In the genomic region with DNA sequence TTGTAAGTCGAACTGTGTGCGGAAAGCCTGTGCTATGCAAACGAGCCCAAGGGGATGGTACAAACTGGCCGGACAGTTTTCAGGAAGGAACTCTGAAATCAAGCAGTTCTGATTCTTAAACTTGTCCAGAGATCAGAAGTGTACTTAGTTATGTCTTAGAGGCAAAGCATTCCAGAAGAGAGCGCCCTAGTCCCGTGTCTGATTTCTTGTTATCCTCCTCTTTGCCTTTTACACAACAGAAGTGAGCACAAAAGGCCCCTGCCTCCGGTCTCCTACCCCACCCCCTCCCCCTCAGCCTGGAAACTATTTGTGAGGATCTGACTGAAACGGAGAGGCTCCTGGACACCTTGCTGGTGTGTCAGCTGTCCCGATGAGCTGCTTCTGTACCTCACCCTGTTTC, we compare ENCODE assay signal across 9 mouse cellular contexts. TPM values are rescaled to one million over a fixed set of nuclear protein-coding genes. Genes with fewer than 3 reads are reported as not detected.
DNase-seq lines count a peak whose midpoint lies in the region; ATAC-seq and TF ChIP-seq lines count a peak whose summit lies in the region.
"Had no signal": no experiment of that assay in that cellular context is flagged by ENCODE, and none has a peak within 500 bp of the region (broad histone marks: within the 10 kb centered on the region; RNA-seq: fewer than 3 reads in every experiment).

No protein-coding gene starts in this region.

- H3K4me2 ChIP-seq in intestine, postnatal 0 days (replicated peaks; ENCODE audit: low read depth) = no peak overlapping the region
- H3K4me2 ChIP-seq in intestine, embryonic 16.5 days (ENCODE audit: low read depth, low read length) = no peak overlapping the region
- H3K4me2 ChIP-seq in midbrain, embryonic 13.5 days (replicated peaks) = peak overlapping the region; percentile 16

- peak; percentile 33 for DNase-seq in embryo, embryonic 11 days
- DNase-seq in heart, postnatal 10 days = peak; percentile 35 to 42
- no peak for DNase-seq in ovary, adult 18-20 months (ENCODE audit: low spot score)
- no peak for DNase-seq in thymus, postnatal 25 days
- no peak for DNase-seq in cerebellum, postnatal 4 days (ENCODE audit: low spot score in 2 of 2)

- H3K9me3 ChIP-seq in intestine, postnatal 0 days (ENCODE audit: control insufficient read depth) = no peaks in the 10 kb centered on the region
- no peaks in the 10 kb centered on the region for H3K9me3 ChIP-seq in intestine, embryonic 16.5 days (ENCODE audit: control insufficient read depth, low read length)
- H3K9me3 ChIP-seq in midbrain, embryonic 13.5 days = no peaks in the 10 kb centered on the region

- no peak overlapping the region for H3K4me3 ChIP-seq in intestine, postnatal 0 days (ENCODE audit: low read depth, low read length)
- no peak overlapping the region for H3K4me3 ChIP-seq in intestine, embryonic 16.5 days (ENCODE audit: low read length)
- no peak overlapping the region for H3K4me3 ChIP-seq in midbrain, embryonic 13.5 days (replicated peaks)
- H3K4me3 ChIP-seq: megakaryocyte, embryonic 14.5 days had no signal

- H3K9ac ChIP-seq in intestine, postnatal 0 days (ENCODE audit: low read depth, low read length) = no peak overlapping the region
- H3K9ac ChIP-seq in intestine, embryonic 16.5 days (ENCODE audit: low read depth, low read length) = no peak overlapping the region
- H3K9ac ChIP-seq in midbrain, embryonic 13.5 days (replicated peaks) = no peak overlapping the region

- no peaks in the 10 kb centered on the region for H3K4me1 ChIP-seq in intestine, postnatal 0 days (replicated peaks; ENCODE audit: control insufficient read depth, insufficient read depth, low read length)
- H3K4me1 ChIP-seq in intestine, embryonic 16.5 days (ENCODE audit: control insufficient read depth, insufficient read depth, low read length) = no peaks in the 10 kb centered on the region
- H3K4me1 ChIP-seq in midbrain, embryonic 13.5 days (replicated peaks) = peaks cover 7% of the 10 kb centered on the region; the same call in 1 of the 2 replicates

- H3K36me3 ChIP-seq in intestine, postnatal 0 days (ENCODE audit: control insufficient read depth, insufficient read depth) = no peaks in the 10 kb centered on the region
- H3K36me3 ChIP-seq in intestine, embryonic 16.5 days (ENCODE audit: control insufficient read depth, insufficient read depth, low read length) = no peaks in the 10 kb centered on the region
- H3K36me3 ChIP-seq in midbrain, embryonic 13.5 days = no peaks in the 10 kb centered on the region

- WGBS in intestine, postnatal 0 days = 29% methylated on average over 9 of the region's 9 CpGs
- WGBS in intestine, embryonic 16.5 days = 31% methylated on average over 9 of the region's 9 CpGs
- WGBS in midbrain, embryonic 13.5 days = 7% methylated on average over 9 of the region's 9 CpGs

- intact Hi-C loops in heart, postnatal 10 days (cut with DNase I) = loop anchor here (1.0 kb wide), 2 partner anchors 50 to 87 kb away; no protein-coding TSS in a partner anchor

- no peak for ATAC-seq in intestine, postnatal 0 days
- ATAC-seq in intestine, embryonic 16.5 days = no peak
- no peak for ATAC-seq in midbrain, embryonic 13.5 days

- H3K27me3 ChIP-seq in intestine, postnatal 0 days (replicated peaks; ENCODE audit: control insufficient read depth, insufficient read depth, low read length) = no peaks in the 10 kb centered on the region
- no peaks in the 10 kb centered on the region for H3K27me3 ChIP-seq in intestine, embryonic 16.5 days (replicated peaks; ENCODE audit: control insufficient read depth, insufficient read depth, low read length)
- no peaks in the 10 kb centered on the region for H3K27me3 ChIP-seq in midbrain, embryonic 13.5 days
- H3K27me3 ChIP-seq: megakaryocyte, embryonic 14.5 days had no signal

- no peak overlapping the region for H3K27ac ChIP-seq in intestine, postnatal 0 days (ENCODE audit: low read depth, low read length)
- H3K27ac ChIP-seq in intestine, embryonic 16.5 days (ENCODE audit: low read length) = no peak overlapping the region
- H3K27ac ChIP-seq in midbrain, embryonic 13.5 days = no peak overlapping the region

- TF ChIP-seq CTCF in intestine, postnatal 0 days (IDR thresholded peaks at IDR 0.05; ENCODE audit: low read depth) = peak; percentile 61

RNA-seq across cellular contexts. Expression of a gene that starts 20.9 kb away (rescaled TPM):
- polyA plus RNA-seq in intestine, postnatal 0 days (2015; fragmentation: Nextera tagmentation; extraction: Ambion mirVana) = 32.3 and 32.5 TPM in 2 replicates
- polyA plus RNA-seq in intestine, embryonic 16.5 days (2015; fragmentation: Nextera tagmentation; extraction: Ambion mirVana) = 3.7 and 5.3 TPM in 2 replicates
- total RNA-seq in heart, postnatal 10 days (2021) = 1 to 10 TPM in 1 of 2 experiments, under 1 TPM in 1; 0.69 to 1.1 TPM
- polyA plus RNA-seq in midbrain, embryonic 13.5 days (2015; fragmentation: Nextera tagmentation; extraction: Ambion mirVana) = 0.23 and 0.55 TPM in 2 replicates

RNA-seq across cellular contexts. Expression of a gene that starts 30.9 kb away (rescaled TPM):
- 0.16 and 0.29 TPM in 2 replicates for polyA plus RNA-seq in intestine, postnatal 0 days (2015; fragmentation: Nextera tagmentation; extraction: Ambion mirVana)
- 0.20 and 0.29 TPM in 2 replicates for polyA plus RNA-seq in intestine, embryonic 16.5 days (2015; fragmentation: Nextera tagmentation; extraction: Ambion mirVana)
- under 1 TPM; 0.17 TPM for total RNA-seq in heart, postnatal 10 days (2021)
- not detected in 2 replicates for polyA plus RNA-seq in midbrain, embryonic 13.5 days (2015; fragmentation: Nextera tagmentation; extraction: Ambion mirVana)

RNA-seq across cellular contexts. Expression of a gene that starts 32.4 kb away (rescaled TPM):
- polyA plus RNA-seq in intestine, postnatal 0 days (2015; fragmentation: Nextera tagmentation; extraction: Ambion mirVana) = not detected in 2 replicates
- not detected in 2 replicates for polyA plus RNA-seq in intestine, embryonic 16.5 days (2015; fragmentation: Nextera tagmentation; extraction: Ambion mirVana)
- total RNA-seq in heart, postnatal 10 days (2021) = 10 to 100 TPM; 13.0 to 14.4 TPM
- not detected in 2 replicates for polyA plus RNA-seq in midbrain, embryonic 13.5 days (2015; fragmentation: Nextera tagmentation; extraction: Ambion mirVana)

RNA-seq across cellular contexts. Expression of a gene that starts 45.8 kb away (rescaled TPM):
- 138 and 143 TPM in 2 replicates for polyA plus RNA-seq in intestine, postnatal 0 days (2015; fragmentation: Nextera tagmentation; extraction: Ambion mirVana)
- 111 and 116 TPM in 2 replicates for polyA plus RNA-seq in intestine, embryonic 16.5 days (2015; fragmentation: Nextera tagmentation; extraction: Ambion mirVana)
- 10 to 100 TPM; 15.2 to 17.3 TPM for total RNA-seq in heart, postnatal 10 days (2021)
- polyA plus RNA-seq in midbrain, embryonic 13.5 days (2015; fragmentation: Nextera tagmentation; extraction: Ambion mirVana) = 29.1 and 31.1 TPM in 2 replicates

RNA-seq across cellular contexts. Expression of a gene that starts 46.0 kb away (rescaled TPM):
- polyA plus RNA-seq in intestine, postnatal 0 days (2015; fragmentation: Nextera tagmentation; extraction: Ambion mirVana) = 51.2 and 51.4 TPM in 2 replicates
- 58.0 and 67.0 TPM in 2 replicates for polyA plus RNA-seq in intestine, embryonic 16.5 days (2015; fragmentation: Nextera tagmentation; extraction: Ambion mirVana)
- total RNA-seq in heart, postnatal 10 days (2021) = 10 to 100 TPM; 23.7 to 25.4 TPM
- 78.9 and 85.3 TPM in 2 replicates for polyA plus RNA-seq in midbrain, embryonic 13.5 days (2015; fragmentation: Nextera tagmentation; extraction: Ambion mirVana)

Comparison
In these comparisons a context has a peak if more than half of its experiments do, and no peak if none do; other contexts are left out.
1. DNase-seq: peak in embryo, embryonic 11 days (single experiment) and heart, postnatal 10 days (2 of 2); none in ovary, adult 18-20 months (single experiment), thymus, postnatal 25 days (single experiment) and cerebellum, postnatal 4 days (0 of 2).